Mouse (Mus musculus) liver, postnatal 0 days (tissue): ENCODE data around the gene Dnase1l1.

Experiments
- CTCF ChIP-seq: sonication (generic); IDR thresholded peaks from 2 replicates; pipeline ENCODE4 v1.5.1; 2016; ENCODE audit warnings: antibody characterized with exemption, low read depth
- EP300 ChIP-seq: IDR thresholded peaks from 2 replicates; pipeline ENCODE4 v1.6.1; 2016; ENCODE audit warnings: antibody characterized with exemption, low read depth, mild to moderate bottlenecking

DNA sequence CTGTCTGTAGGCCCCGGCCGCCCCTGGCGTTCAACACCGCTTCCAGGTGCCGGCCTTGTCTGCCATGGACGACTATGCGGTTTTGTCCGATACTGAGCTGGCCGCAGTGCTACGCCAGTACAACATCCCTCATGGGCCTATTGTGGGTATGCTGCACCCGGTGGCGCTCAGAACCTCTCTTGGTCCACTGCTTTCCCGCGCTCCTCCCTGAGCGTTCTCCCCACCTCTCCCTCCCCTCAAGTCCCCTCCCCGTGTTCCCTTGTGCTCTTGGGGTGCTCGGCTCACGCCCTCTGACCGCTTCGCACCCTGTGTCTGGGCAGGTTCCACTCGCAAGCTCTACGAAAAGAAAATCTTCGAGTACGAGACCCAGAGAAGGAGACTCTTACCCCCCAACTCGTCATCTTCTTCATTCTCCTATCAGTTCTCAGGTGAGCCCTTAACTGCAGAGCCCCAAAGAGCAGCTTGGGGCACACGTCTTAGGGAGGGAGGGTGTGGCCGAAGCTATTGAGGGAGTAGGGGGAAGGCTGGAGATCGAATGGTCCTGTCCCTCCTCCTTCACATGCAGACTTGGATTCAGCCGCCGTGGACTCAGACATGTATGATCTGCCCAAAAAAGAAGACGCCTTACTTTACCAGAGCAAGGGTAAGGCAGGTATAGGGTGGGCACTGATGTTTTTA lies 27.1 kb downstream of the Dnase1l1 start:
- no peak for TF ChIP-seq CTCF
- no peak for TF ChIP-seq EP300
